Mouse (Mus musculus): Measurements from ENCODE around the gene Sfxn5. TPM values are rescaled to one million over a fixed set of nuclear protein-coding genes. Genes with fewer than 3 reads are reported as not detected.

Sfxn5 gene
- total and polyA plus RNA-seq, 3 experiments = 1.8 to 3.0 TPM; not detected in 1

DNA sequence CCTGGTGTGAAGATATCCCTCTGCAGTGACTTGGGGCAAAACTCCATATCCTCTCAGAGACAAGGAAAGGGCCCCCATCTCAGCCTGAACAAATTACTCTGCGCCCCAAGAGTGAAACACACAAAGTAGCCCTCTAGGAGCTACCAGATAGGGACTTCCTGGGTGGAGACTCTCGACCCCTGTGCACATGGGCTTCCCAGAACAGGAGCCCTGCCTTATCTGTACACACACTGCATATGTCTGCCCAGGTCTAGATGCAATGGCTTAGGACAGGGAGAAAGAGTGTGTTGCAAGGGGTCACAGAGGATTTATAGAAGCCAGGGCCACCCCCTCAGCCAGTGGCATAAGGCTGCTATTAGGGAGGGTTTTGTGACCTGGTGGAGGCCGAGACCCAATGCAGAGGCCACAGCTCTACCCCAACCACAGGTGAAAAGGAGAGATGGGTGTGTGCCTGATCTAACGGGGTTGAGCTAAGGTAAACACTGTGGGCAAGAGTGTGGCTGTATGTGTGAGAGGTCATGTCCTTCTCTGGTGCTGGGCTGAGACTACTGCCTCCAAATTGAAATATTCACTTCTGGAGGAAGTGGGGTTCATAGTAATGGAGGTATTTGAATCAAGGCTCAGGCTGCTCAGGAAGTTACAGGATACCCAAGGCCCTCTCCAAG lies 44.9 kb downstream of the Sfxn5 start:
- Histone ChIP-seq H3K79me2 (ENCODE audit: control insufficient read depth, insufficient read depth, low read length, poor library complexity) (no peaks in the 10 kb centered on the region), H3K9ac (ENCODE audit: control insufficient read depth, low read depth, low read length, poor library complexity, severe bottlenecking) (peak overlapping the region; percentile 38; the same call in 1 of the 2 replicates), H3K27ac (ENCODE audit: control insufficient read depth, low read depth, low read length) (peak overlapping the region; percentile 24; the same call in 1 of the 2 replicates), H3K4me3 (ENCODE audit: control insufficient read depth in 1 of 2, insufficient read depth in 1 of 2, low read depth in 2 of 2, low read length in 2 of 2) (no peak overlapping the region), H3K27me3 (ENCODE audit: control insufficient read depth in 1 of 2, insufficient read depth in 2 of 2, low read length in 2 of 2) (no peaks in the 10 kb centered on the region), H3K9me3 (replicated peaks; ENCODE audit: insufficient read depth, low read length) (no peaks in the 10 kb centered on the region), H3K36me3 (ENCODE audit: control insufficient read depth in 1 of 2, insufficient read depth in 2 of 2, low read length in 2 of 2) (peaks cover 0 to 3% of the 10 kb centered on the region in 2 experiments; a peak in 1 of 4 replicates), H3K4me1 (ENCODE audit: control insufficient read depth in 1 of 2, insufficient read depth in 2 of 2, low read length in 2 of 2) (peaks cover 2 to 10% of the 10 kb centered on the region in 2 experiments)
- DNase-seq (ENCODE audit: low read depth, low spot score) = peak; percentile 50
- TF ChIP-seq GATA1 (IDR thresholded peaks at IDR 0.05; ENCODE audit: low read depth, low read length) = peak; percentile 45; the same call in 1 of the 2 replicates
- TF ChIP-seq POLR2A (IDR thresholded peaks at IDR 0.05; ENCODE audit: control insufficient read depth in 1 of 2, insufficient read depth in 1 of 2, low read depth in 1 of 2, low read length in 2 of 2, poor library complexity in 1 of 2) = no peak
- no peak for TF ChIP-seq MAX (IDR thresholded peaks at IDR 0.05; ENCODE audit: low read length)

DNA sequence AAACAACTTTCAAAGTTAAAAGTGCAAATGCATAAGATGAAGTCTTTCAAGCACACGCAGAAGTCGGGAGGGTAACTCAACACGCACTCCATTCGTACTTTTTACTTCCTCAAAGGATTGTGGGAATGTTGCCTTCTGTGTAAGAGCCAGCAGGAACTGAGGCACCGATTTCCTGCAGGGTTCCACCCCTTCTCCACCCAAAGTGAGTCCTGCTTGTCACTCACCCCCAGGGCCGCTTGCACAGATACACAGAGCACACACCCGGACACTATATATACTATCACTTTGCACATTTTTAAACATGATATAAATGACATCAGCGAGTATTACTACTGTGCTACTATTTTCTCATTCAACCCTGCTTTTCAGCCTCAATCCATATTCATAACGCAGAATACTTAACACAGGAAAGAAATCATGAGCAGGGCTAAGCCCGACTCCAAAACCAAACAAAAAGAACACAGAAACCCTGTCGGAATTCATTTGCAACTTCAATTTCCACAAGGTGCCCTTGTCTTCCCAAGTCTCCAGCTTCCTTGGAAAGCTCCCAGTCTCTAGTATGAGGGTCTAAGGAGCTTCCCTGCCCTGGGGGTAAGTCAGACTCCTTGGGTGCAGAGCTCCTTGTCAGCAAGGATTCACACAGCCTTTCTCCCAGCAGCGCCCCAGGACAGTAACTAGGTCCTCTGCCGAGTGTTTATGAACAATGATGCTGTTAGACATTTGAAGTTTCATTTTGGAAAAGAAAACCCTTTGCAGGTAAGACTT lies 46.8 kb downstream of the Sfxn5 start:
- Histone ChIP-seq H3K36me3 (ENCODE audit: control insufficient read depth in 1 of 2, insufficient read depth in 2 of 2, low read length in 2 of 2) (peaks cover 0 to 3% of the 10 kb centered on the region in 2 experiments; a peak in 1 of 4 replicates), H3K4me1 (ENCODE audit: control insufficient read depth in 1 of 2, insufficient read depth in 2 of 2, low read length in 2 of 2) (peaks cover 2 to 10% of the 10 kb centered on the region in 2 experiments), H3K27me3 (ENCODE audit: control insufficient read depth in 1 of 2, insufficient read depth in 2 of 2, low read length in 2 of 2) (no peaks in the 10 kb centered on the region), H3K79me2 (ENCODE audit: control insufficient read depth, insufficient read depth, low read length, poor library complexity) (no peaks in the 10 kb centered on the region), H3K9me3 (replicated peaks; ENCODE audit: insufficient read depth, low read length) (no peaks in the 10 kb centered on the region), H3K4me3 (ENCODE audit: control insufficient read depth in 1 of 2, insufficient read depth in 1 of 2, low read depth in 2 of 2, low read length in 2 of 2) (no peak overlapping the region), H3K27ac (ENCODE audit: control insufficient read depth, low read depth, low read length) (no peak overlapping the region), H3K9ac (ENCODE audit: control insufficient read depth, low read depth, low read length, poor library complexity, severe bottlenecking) (no peak overlapping the region)
- TF ChIP-seq POLR2AphosphoS5 (IDR thresholded peaks at IDR 0.05; ENCODE audit: borderline replicate concordance, low read depth, low read length) (no peak), USF1 (IDR thresholded peaks at IDR 0.05; ENCODE audit: low read depth, low read length) (no peak)
- no peak for DNase-seq (ENCODE audit: low read depth, low spot score)

- TF ChIP-seq TAL1 (IDR thresholded peaks at IDR 0.05; ENCODE audit: low read length) (no peak), CTCF (IDR thresholded peaks at IDR 0.05 in 2 of 3, conservative IDR thresholded peaks at IDR 0.05 in 1 of 3; ENCODE audit: control insufficient read depth in 1 of 3, insufficient read depth in 1 of 3, low read depth in 2 of 3, low read length in 3 of 3, poor library complexity in 1 of 3, severe bottlenecking in 1 of 3) (no peak), RCOR1 (IDR thresholded peaks at IDR 0.05; ENCODE audit: low read depth, low read length) (no peak), USF1 (IDR thresholded peaks at IDR 0.05; ENCODE audit: low read depth, low read length) (no peak), BHLHE40 (IDR thresholded peaks at IDR 0.05; ENCODE audit: borderline replicate concordance, low read depth, low read length) (no peak), MEF2A (IDR thresholded peaks at IDR 0.05; ENCODE audit: extremely low read depth, insufficient replicate concordance, low read depth, low read length, poor library complexity, severe bottlenecking) (no peak), MAZ (IDR thresholded peaks at IDR 0.05; ENCODE audit: low read depth, low read length) (no peak), MXI1 (IDR thresholded peaks at IDR 0.05; ENCODE audit: low read depth, low read length) (no peak), RAD21 (IDR thresholded peaks at IDR 0.05; ENCODE audit: low read depth, low read length) (no peak), USF2 (IDR thresholded peaks at IDR 0.05; ENCODE audit: borderline replicate concordance in 1 of 2, insufficient read depth in 1 of 2, low read depth in 1 of 2, low read length in 2 of 2) (no peak), EP300 (IDR thresholded peaks at IDR 0.05; ENCODE audit: low read depth in 1 of 2, low read length in 2 of 2) (no peak), GATA1 (IDR thresholded peaks at IDR 0.05; ENCODE audit: low read depth, low read length) (no peak), CHD1 (IDR thresholded peaks at IDR 0.05; ENCODE audit: low read depth, low read length) (no peak), TBP (IDR thresholded peaks at IDR 0.05; ENCODE audit: low read depth, low read length) (no peak), MYB (IDR thresholded peaks at IDR 0.05; ENCODE audit: low read depth, low read length) (no peak), MAFK (IDR thresholded peaks at IDR 0.05; ENCODE audit: borderline replicate concordance, low read depth, low read length) (no peak), GABPA (IDR thresholded peaks at IDR 0.05; ENCODE audit: low read depth, low read length) (no peak)
- DNase-seq (ENCODE audit: low read depth, low spot score) = no peak
- no peaks in the 10 kb centered on the region for H3K27me3 ChIP-seq (ENCODE audit: control insufficient read depth in 1 of 2, insufficient read depth in 2 of 2, low read length in 2 of 2)
- H3K4me3 ChIP-seq (ENCODE audit: control insufficient read depth in 1 of 2, insufficient read depth in 1 of 2, low read depth in 2 of 2, low read length in 2 of 2) = no peak overlapping the region
- H3K9me3 ChIP-seq (replicated peaks; ENCODE audit: insufficient read depth, low read length) = no peaks in the 10 kb centered on the region
- H3K9ac ChIP-seq (ENCODE audit: control insufficient read depth, low read depth, low read length, poor library complexity, severe bottlenecking) = no peak overlapping the region
- H3K36me3 ChIP-seq (ENCODE audit: control insufficient read depth in 1 of 2, insufficient read depth in 2 of 2, low read length in 2 of 2) = no peaks in the 10 kb centered on the region
- no peak overlapping the region for H3K27ac ChIP-seq (ENCODE audit: control insufficient read depth, low read depth, low read length)
- H3K4me1 ChIP-seq (ENCODE audit: control insufficient read depth in 1 of 2, insufficient read depth in 2 of 2, low read length in 2 of 2) = no peaks in the 10 kb centered on the region
- no peaks in the 10 kb centered on the region for H3K79me2 ChIP-seq (ENCODE audit: control insufficient read depth, insufficient read depth, low read length, poor library complexity)
Observed at GRCm38 (mm10) chr6:85280871-85281270, 52.4 kb downstream of the Sfxn5 start.
